Mouse (Mus musculus): ENCODE results near the gene Prr18. TPM values are rescaled to one million over a fixed set of nuclear protein-coding genes. Genes with fewer than 3 reads are reported as not detected.
"Not testable (repeated sequence)": the region's sequence is repeated elsewhere in the genome, so short reads cannot be mapped to it uniquely, and the experiment has no call there.

Prr18 gene
- polyA plus RNA-seq, 1 experiment from 2014 or later, result 0.11 TPM

DNA sequence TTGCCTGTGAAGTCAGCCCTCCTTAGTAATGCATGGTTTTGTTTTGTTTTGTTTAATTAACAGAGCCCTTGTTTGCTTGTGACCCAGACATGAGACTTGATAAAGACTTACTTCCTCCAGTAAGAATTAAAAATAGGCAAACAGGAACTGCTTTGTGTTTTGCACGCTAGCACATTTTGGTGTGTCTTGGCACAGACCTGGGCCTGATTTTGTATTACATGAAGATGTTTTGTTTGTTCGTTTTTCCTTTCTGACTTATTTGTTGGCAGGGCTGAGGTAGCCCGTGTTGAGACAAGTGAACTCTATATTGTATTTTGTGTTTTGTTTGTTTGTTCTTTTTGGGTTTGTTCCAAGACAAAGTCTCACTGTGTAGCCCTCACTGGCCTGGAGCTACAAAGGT lies 25.5 kb upstream of the Prr18 start:
- H3K4me3 ChIP-seq, result peak overlapping the region; percentile 95
- no peak for DNase-seq (ENCODE audit: low spot score)
- H3K9me3 ChIP-seq, result no peaks in the 10 kb centered on the region
- peaks cover 11% of the 10 kb centered on the region for H3K4me1 ChIP-seq
- H3K27ac ChIP-seq, result peak overlapping the region; percentile 85; the same call in 1 of the 2 replicates
- 48% methylated on average over 3 of the region's 3 CpGs for whole genome bisulfite sequencing
- H3K27me3 ChIP-seq (ENCODE audit: insufficient read depth, poor library complexity, severe bottlenecking), result no peaks in the 10 kb centered on the region
- no peaks in the 10 kb centered on the region for H3K36me3 ChIP-seq

DNA sequence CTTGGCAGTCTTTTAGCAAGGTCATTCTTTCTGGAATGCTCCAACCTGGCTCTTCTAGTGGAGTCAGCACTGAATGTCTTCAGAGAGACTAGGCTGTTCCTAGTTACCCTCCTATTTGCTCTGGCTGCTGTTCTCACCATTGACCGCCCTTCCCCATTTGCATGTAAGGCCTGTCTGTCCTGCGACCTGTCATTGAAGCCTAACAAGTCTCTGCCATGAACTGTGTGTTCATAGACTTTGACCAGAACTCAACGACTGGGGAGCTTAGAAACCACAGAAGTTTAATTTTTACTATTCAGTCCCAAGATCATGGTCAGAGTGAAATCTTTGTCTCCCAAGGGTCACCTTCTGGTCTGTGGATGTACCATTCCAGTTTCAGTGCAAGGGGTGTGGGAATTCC lies 23.3 kb upstream of the Prr18 start:
- no peaks in the 10 kb centered on the region for H3K27me3 ChIP-seq (ENCODE audit: insufficient read depth, poor library complexity, severe bottlenecking)
- H3K36me3 ChIP-seq, result no peaks in the 10 kb centered on the region
- no peak overlapping the region for H3K27ac ChIP-seq
- WGBS, result 84% methylated on average over 3 of the region's 3 CpGs
- H3K4me1 ChIP-seq, result peaks cover 11% of the 10 kb centered on the region
- no peak overlapping the region for H3K4me3 ChIP-seq
- H3K9me3 ChIP-seq, result no peaks in the 10 kb centered on the region
- DNase-seq (ENCODE audit: low spot score), result no peak

DNA sequence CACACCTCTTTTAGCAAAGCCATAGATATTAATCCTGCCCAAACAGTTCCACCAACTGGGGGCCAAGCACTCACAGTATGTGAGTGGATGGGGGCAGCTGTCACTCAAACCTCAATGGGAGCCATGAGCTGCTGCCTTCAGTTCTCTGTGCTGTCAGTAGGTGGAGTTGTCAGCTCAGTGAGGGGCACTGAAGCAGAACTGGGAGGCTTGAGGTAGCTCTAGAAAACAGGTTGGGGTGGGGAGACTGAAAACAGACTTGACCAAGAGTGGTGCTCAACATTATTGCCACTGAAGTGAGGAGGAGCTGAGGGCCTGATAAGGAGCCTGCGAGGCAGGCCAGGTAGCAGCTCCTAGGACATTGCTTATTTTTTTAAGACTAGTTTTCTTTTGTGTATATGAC lies 21.0 kb upstream of the Prr18 start:
- H3K36me3 ChIP-seq, result no peaks in the 10 kb centered on the region
- 79% methylated on average over 1 of the region's 1 CpGs for WGBS
- no peak overlapping the region for H3K4me3 ChIP-seq
- H3K4me1 ChIP-seq, result peaks cover 11% of the 10 kb centered on the region
- H3K27me3 ChIP-seq (ENCODE audit: insufficient read depth, poor library complexity, severe bottlenecking), result no peaks in the 10 kb centered on the region
- H3K9me3 ChIP-seq, result no peaks in the 10 kb centered on the region
- no peak overlapping the region for H3K27ac ChIP-seq
- DNase-seq (ENCODE audit: low spot score), result no peak

DNA sequence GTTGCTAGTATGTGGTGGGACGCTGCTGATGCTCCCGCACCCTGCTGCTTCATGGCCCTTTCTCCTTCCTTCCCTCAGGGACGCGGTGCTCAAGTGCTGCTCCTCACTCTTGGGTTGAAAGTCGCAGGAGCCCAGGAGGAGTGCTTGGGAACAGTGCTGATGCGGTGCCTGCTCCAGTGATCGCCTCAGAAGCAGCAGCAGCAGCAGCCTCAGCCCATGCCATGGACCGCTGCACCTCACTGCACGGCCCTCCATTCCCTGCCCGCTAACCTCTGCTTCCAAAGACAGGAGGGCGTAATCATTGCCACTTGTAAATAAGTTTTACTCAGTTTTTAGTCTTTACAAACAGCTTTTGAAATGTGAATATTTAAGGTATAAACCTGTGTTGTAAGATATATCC lies 10.4 kb upstream of the Prr18 start:
- H3K36me3 ChIP-seq, result peaks cover 18% of the 10 kb centered on the region
- WGBS, result 92% methylated on average over 11 of the region's 11 CpGs
- DNase-seq (ENCODE audit: low spot score), result not testable (repeated sequence)

DNA sequence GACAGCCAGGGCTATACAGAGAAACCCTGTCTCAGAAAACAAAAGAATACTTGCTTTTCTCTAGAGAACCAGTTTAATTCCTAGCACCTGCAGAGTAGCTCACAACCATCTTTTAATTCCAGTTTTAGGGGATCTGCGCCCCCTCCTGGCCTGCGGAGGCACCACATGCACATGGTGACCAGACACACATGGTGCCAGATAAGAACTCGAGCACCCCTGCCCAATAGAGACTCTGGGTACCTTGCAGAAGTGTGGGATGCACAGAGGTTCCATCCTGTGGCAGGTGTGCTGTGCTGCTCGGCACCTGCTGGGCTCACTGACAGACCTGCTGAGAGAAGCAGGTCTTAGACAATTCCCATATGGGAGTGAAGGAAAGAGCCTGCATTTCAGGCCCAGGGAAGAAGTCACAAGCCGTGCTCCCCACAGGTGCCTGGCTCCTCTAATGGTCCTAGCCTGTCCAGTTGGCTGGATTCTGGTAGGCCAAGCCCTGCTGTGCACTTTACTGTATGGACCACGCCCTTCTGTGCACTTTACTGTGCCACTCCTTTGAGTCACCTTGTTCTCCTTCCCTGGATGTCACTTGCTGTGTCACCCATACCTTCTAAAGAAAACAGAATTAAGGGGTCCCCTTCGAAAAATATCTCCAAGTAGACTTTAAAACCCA lies 8.6 kb upstream of the Prr18 start:
- Histone ChIP-seq H3K9me3 (no peaks in the 10 kb centered on the region), H3K4me1 (no peaks in the 10 kb centered on the region), H3K27me3 (ENCODE audit: insufficient read depth, poor library complexity, severe bottlenecking) (no peaks in the 10 kb centered on the region), H3K27ac (no peak overlapping the region), H3K36me3 (peaks cover 17% of the 10 kb centered on the region), H3K4me3 (no peak overlapping the region)
- WGBS, result 59% methylated on average over 7 of the region's 7 CpGs
- DNase-seq (ENCODE audit: low spot score), result no peak

More for the DNA sequence above, 10.4 kb upstream of the Prr18 start:
- H3K4me3 ChIP-seq; H3K27ac ChIP-seq; H3K27me3 ChIP-seq (ENCODE audit: insufficient read depth, poor library complexity, severe bottlenecking); H3K4me1 ChIP-seq; H3K9me3 ChIP-seq: not testable (repeated sequence)

DNA sequence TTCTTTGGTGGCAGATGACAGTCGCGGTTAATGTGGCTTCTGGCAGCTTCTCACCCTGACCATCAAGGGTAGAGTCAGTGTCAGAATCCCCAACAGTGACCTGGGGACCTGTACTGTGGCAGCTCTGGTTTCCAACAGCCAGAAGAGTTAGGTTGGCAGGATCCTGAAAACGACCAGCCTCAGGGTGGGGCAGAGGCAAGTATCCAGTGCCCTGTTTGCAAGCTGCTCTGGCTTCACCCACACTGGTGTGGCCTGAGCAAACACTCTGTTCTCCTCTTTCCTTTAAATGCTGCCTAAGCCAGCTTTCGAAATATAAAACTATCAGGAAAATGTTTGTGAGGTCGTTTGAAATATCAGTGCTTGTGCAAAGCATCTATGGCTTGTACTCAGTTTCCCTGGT lies 6.7 kb upstream of the Prr18 start:
- H3K9me3 ChIP-seq, result no peaks in the 10 kb centered on the region
- peaks cover 16% of the 10 kb centered on the region for H3K36me3 ChIP-seq
- no peak for DNase-seq (ENCODE audit: low spot score)
- no peaks in the 10 kb centered on the region for H3K4me1 ChIP-seq
- H3K27ac ChIP-seq, result no peak overlapping the region
- H3K27me3 ChIP-seq (ENCODE audit: insufficient read depth, poor library complexity, severe bottlenecking), result no peaks in the 10 kb centered on the region
- no peak overlapping the region for H3K4me3 ChIP-seq
- WGBS, result 68% methylated on average over 5 of the region's 5 CpGs

DNA sequence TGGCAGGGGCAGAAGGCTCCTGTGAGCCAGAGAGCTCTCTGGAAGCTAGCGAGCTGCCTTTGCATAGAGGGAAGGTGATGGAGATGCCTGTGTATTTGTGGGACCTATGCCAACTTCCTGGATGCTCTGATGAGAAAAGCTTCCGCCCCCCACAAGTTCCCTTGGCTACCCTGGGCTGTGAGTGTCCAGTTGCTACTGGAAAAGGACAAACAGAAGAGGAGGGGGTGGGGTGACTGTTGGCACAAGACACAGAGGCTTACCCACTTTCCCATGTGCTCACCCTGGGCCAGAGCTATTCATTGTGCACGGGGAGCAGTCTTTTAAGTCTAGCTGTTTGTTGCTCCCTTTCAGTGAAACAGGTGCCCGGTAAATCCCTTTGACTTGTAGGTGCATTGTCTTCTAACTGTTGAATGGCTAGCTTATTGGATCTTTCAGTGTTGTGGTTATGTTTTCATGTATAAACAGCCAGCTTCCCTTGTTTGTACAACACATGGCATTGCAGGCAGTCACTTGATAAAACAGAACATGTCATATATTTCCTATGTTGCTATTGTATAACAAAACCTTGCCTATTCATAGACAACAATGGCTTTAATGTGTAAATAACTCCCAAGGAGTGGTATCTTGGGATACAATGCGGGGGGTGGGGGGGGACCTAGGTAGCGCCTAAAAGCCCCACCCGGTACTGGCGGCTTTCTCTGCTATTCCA lies 2.6 kb downstream of the Prr18 start:
- Histone ChIP-seq H3K9me3 (no peaks in the 10 kb centered on the region), H3K4me3 (peak overlapping the region; percentile 71), H3K36me3 (no peaks in the 10 kb centered on the region), H3K27ac (no peak overlapping the region), H3K4me1 (peaks cover 17% of the 10 kb centered on the region), H3K27me3 (ENCODE audit: insufficient read depth, poor library complexity, severe bottlenecking) (peaks cover 71% of the 10 kb centered on the region)
- DNase-seq (ENCODE audit: low spot score), result no peak
- 29% methylated on average over 8 of the region's 8 CpGs for WGBS

DNA sequence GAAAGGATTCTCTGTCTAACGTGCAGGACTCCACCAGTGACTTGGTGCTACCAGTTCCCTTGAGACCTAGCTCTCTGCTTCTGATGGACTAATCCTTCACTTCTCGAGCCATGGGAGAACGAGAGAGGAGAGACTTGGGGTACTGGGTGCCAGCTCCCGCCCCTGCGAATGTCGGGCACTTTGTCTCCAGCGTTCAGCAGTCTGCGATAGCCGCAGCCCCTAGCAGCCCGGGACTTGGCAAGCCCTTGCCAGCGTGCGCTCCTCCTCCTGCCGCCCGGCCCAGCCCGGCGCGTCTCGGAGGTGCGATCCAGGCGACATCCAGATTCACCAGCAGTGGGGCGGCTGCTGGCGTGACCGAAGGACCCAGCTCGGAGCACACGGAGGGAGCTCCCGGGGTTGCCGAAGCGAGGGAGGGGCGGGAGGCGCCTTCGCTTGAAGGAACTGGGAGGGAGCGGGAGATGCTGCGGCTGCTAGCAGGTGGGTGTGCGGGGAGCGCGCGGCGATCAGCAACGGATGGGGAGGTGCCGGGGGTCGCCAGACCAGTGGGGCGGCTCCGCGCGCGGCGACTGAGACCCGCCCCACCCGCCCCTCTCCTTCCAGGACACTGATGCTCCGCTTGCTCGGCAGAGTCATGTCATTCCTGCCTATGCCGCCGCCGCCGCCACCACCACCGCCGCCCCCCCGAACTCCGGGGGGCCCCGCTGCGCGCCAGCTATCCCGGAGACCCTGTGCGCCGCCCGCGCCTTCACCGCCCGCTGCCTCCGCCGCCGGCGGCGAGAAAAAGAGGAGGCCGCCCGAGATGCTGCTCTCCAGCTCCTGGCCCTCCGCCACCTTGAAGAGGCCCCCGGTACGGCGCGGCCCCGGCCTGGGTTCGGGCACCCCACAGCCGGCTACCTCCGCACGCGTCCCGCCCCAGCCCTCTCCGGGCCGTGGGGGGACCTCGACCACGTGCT lies 3.4 kb downstream of the Prr18 start:
- Histone ChIP-seq H3K27ac (peak overlapping the region; percentile 74), H3K27me3 (ENCODE audit: insufficient read depth, poor library complexity, severe bottlenecking) (peaks cover 76% of the 10 kb centered on the region), H3K4me1 (peaks cover 17% of the 10 kb centered on the region), H3K9me3 (no peaks in the 10 kb centered on the region), H3K4me3 (peak overlapping the region; percentile 71), H3K36me3 (no peaks in the 10 kb centered on the region)
- DNase-seq (ENCODE audit: low spot score), result no peak
- 1% methylated on average over 75 of the region's 92 CpGs for WGBS

DNA sequence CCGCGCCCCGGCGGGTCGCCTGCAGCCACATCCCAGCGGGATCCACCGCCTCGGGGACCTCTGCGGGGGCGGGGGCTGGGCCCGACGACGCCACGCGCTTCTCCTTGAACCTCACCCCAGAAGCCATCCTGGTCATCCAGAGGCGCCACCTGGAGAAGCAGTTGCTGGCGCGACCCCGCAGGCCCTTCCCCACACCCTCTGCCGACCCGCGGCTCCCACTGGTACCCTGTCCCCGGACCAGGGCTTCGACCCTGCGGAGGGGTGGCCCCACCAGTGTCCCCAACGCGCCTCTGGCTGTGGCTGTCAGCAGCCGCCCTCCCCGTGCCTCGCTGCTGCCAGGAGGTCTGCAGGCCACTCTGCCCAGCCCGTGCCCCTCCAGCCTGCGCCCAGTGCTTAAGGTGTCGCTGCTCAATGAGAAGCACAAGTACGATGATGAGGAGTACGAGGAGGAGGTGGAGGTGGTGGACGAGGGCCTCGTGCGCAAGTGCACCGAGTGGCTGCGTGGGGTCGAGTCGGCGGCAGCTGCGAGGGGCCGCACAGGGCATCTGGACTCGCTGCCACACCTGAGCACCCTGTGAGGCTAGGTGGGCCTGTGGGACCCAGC lies 4.2 kb downstream of the Prr18 start:
- peaks cover 83% of the 10 kb centered on the region for H3K27me3 ChIP-seq (ENCODE audit: insufficient read depth, poor library complexity, severe bottlenecking)
- peaks cover 17% of the 10 kb centered on the region for H3K4me1 ChIP-seq
- no peaks in the 10 kb centered on the region for H3K36me3 ChIP-seq
- H3K9me3 ChIP-seq, result no peaks in the 10 kb centered on the region
- H3K27ac ChIP-seq, result peak overlapping the region; percentile 74
- DNase-seq (ENCODE audit: low spot score), result no peak
- H3K4me3 ChIP-seq, result peak overlapping the region; percentile 71
- 7% methylated on average over 46 of the region's 46 CpGs for WGBS

DNA sequence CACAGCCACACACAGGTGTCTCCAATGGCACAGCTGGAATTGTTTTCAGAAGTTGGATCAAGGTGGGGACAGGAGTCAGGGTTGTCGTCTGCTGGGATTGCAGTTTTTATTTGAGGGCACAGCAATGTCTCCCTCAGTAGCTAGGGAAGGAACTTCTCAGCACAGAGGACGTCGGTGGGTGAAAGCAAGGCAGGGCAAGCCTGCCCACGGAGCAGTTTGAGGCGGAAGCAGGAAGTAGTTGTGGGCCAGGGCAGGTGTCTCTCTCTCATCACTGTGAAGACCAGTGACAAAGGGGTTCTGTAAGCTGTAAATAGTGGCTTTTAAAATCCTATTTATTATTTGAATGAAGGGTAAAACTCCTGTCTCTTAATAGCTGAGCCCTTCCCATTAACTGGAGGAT lies 5.4 kb downstream of the Prr18 start:
- H3K9me3 ChIP-seq, result no peaks in the 10 kb centered on the region
- DNase-seq (ENCODE audit: low spot score), result no peak
- H3K27ac ChIP-seq, result no peak overlapping the region
- WGBS, result 46% methylated on average over 5 of the region's 5 CpGs
- H3K4me3 ChIP-seq, result no peak overlapping the region
- peaks cover 17% of the 10 kb centered on the region for H3K4me1 ChIP-seq
- H3K36me3 ChIP-seq, result no peaks in the 10 kb centered on the region
- peaks cover 91% of the 10 kb centered on the region for H3K27me3 ChIP-seq (ENCODE audit: insufficient read depth, poor library complexity, severe bottlenecking)

DNA sequence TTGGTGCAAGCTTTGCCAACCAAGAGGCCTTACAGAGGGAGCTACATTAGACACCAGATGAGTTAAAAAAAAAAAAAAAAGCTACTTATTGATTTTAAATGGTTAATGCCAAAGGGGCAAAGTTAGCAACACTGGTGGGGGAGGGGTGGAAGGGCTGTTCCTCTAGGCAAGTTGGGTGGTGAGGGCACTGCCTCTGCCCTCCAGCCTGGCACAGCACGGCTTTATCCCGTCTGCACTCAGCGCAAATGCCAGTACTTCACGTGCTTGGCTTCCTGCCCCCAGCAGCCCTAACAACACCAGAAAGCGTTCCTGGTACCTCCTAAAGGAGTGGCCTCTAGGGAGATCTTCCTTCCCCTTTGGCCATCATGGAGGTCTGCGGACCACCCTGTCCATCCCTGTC lies 6.2 kb downstream of the Prr18 start:
- WGBS, result 78% methylated on average over 6 of the region's 6 CpGs
- H3K9me3 ChIP-seq, result no peaks in the 10 kb centered on the region
- no peak for DNase-seq (ENCODE audit: low spot score)
- no peaks in the 10 kb centered on the region for H3K36me3 ChIP-seq
- peaks cover 17% of the 10 kb centered on the region for H3K4me1 ChIP-seq
- H3K27ac ChIP-seq, result no peak overlapping the region
- no peak overlapping the region for H3K4me3 ChIP-seq
- peaks cover 85% of the 10 kb centered on the region for H3K27me3 ChIP-seq (ENCODE audit: insufficient read depth, poor library complexity, severe bottlenecking)

DNA sequence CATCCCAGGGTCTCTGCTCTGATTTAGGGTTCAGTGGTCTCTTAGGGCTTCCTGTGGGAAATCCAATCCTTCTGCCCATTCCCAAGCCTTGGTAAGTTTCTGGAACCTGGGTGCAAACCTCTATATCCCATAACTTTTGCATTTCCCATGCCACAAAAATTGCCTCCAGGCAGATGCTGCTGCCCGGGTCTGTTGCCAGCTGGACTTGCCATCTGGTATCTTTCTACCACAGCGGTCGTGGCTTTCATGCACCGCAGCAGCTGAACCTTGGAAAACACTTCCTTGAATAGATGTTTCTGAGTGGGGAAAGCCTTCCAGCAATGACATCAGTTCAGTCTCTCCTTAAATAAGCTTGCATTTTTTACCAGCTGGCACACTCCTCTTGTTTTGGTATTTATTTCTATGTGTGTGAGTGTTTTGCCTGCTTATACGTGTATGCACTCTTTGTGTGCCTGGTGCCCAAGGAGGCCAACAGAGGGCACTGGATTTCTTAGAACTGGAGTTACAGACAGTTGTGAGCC lies 10.6 kb downstream of the Prr18 start:
- 78% methylated on average over 5 of the region's 5 CpGs for WGBS
- no peaks in the 10 kb centered on the region for H3K4me1 ChIP-seq
- H3K4me3 ChIP-seq, result no peak overlapping the region
- no peak for DNase-seq (ENCODE audit: low spot score)
- H3K27ac ChIP-seq, result no peak overlapping the region
- no peaks in the 10 kb centered on the region for H3K36me3 ChIP-seq
- no peaks in the 10 kb centered on the region for H3K9me3 ChIP-seq
- peaks cover 41% of the 10 kb centered on the region for H3K27me3 ChIP-seq (ENCODE audit: insufficient read depth, poor library complexity, severe bottlenecking)
